Mouse (Mus musculus): Measurements from ENCODE around the gene Ccdc85c.

- no peak for TF ChIP-seq CTCF (IDR thresholded peaks at IDR 0.05)
- no peak for TF ChIP-seq EP300 (IDR thresholded peaks at IDR 0.05; ENCODE audit: insufficient read depth, low read depth, low read length)
Observed at GRCm38 (mm10) chr12:108264918-108265317, 10.3 kb downstream of the Ccdc85c start.

Data from heart, adult 2 months (tissue).